Mouse (Mus musculus) thymus, adult 2 months (tissue): Measurements from ENCODE around the gene Lamtor5.

ENCODE experiments used
- CTCF ChIP-seq: fragments of 200-500 bp; IDR thresholded peaks from 2 replicates; pipeline ENCODE4 v1.5.1; 2012; ENCODE audit warnings: mild to moderate bottlenecking, control low read depth, low read length, moderate library complexity, borderline replicate concordance; ENCODE audit not compliant: control insufficient read depth, poor library complexity, insufficient read depth; ENCODE audit errors: extremely low read depth
- POLR2A ChIP-seq: fragments of 200-500 bp; IDR thresholded peaks from 2 replicates; pipeline ENCODE4 v1.6.1; 2012; ENCODE audit warnings: mild to moderate bottlenecking, low read length, control low read depth, moderate library complexity; ENCODE audit not compliant: control insufficient read depth, poor library complexity, insufficient read depth; ENCODE audit errors: extremely low read depth

DNA sequence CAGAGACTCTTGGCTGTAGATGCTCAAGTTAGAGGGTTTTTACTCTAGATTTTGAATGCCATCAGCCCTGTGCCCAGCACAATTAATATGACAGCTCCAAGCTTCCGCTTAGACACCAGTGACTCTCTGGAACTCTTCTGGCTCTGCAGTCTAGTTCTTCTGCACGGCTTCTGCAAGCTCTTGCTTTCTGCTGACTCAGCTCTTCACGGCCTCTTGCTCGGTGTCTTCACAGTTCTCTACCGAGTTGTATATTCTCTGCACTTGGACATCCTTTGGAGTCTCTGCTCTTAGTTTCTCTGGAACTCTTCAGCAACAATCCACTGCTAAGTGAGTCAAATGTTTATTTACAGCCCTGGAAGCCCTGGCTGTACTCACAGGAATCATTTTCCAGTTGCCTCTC, 24.7 kb upstream of the Lamtor5 start:
- no peak for TF ChIP-seq CTCF
- no peak for TF ChIP-seq POLR2A
